Mouse (Mus musculus) heart, adult 2 months (tissue): ENCODE measurements around the gene Lpcat3.

Experiments used
- CTCF ChIP-seq: fragments of 200-600 bp; IDR thresholded peaks from 2 replicates; pipeline ENCODE4 v1.8.1; 2022; ENCODE audit warnings: antibody characterized with exemption, mild to moderate bottlenecking, moderate library complexity
- POLR2A ChIP-seq: fragments of 200-500 bp; IDR thresholded peaks from 2 replicates; pipeline ENCODE4 v1.6.1; 2011; ENCODE audit warnings: mild to moderate bottlenecking, low read depth, low read length, control low read depth; ENCODE audit not compliant: insufficient read depth

DNA sequence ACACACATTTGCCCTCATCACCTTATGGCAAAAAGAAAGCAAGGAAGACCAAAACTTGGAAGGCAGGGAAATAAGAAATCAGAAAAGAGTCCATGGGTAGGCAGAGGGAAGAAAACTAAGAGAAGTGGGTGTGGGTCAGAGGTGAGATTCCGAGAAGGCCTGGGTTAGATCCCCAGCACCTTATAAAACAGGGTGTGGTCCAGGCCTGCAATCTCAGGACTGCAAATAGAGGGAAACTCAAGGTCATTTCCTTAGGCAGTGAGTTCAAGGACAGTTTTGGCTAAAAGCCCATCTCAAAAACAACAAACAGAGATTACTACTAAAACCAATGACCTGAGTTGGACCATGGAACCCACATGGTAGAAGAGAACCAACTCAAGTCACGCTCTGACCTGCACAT lies 91.0 kb downstream of the Lpcat3 start:
- TF ChIP-seq POLR2A (no peak), CTCF (no peak)
